Mouse (Mus musculus) thymus, adult 2 months (tissue): ENCODE data around the gene Eapp.

Source experiments
- CTCF ChIP-seq: fragments of 200-500 bp; IDR thresholded peaks from 2 replicates; pipeline ENCODE4 v1.5.1; 2012; ENCODE audit warnings: mild to moderate bottlenecking, control low read depth, low read length, moderate library complexity, borderline replicate concordance; ENCODE audit not compliant: control insufficient read depth, poor library complexity, insufficient read depth; ENCODE audit errors: extremely low read depth
- POLR2A ChIP-seq: fragments of 200-500 bp; IDR thresholded peaks from 2 replicates; pipeline ENCODE4 v1.6.1; 2012; ENCODE audit warnings: mild to moderate bottlenecking, low read length, control low read depth, moderate library complexity; ENCODE audit not compliant: control insufficient read depth, poor library complexity, insufficient read depth; ENCODE audit errors: extremely low read depth

DNA sequence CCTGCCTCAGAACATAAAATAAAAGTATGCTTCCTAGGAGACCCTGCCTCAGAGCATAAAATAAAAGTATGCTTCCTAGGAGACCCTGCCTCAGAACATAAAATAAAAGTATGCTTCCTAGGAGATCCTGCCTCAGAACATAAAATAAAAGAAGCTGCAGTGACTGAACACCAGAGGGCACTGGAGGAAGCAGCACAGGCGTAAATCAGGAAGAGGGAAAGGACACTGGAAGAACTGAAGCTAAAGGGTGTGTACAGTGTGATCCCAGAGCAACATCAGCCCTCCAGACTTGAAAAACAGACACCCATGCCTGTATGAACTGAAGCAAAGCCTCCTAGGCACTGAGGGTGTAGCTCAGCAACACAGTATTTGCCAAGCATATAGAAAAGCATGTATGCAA is 12.5 kb downstream of the Eapp start:
- TF ChIP-seq CTCF (no peak), POLR2A (no peak)
